Mouse (Mus musculus) embryo, embryonic 10 days (tissue): Measurements from ENCODE around the gene C87436.
A peak's percentile ranks its signal among the peaks of the same experiment; 100 is the strongest.

Source experiments
- DNase-seq: peaks from one replicate; pipeline ENCODE4 v3.0.0-alpha.2; 2015; ENCODE audit warnings: low spot score

C87436 gene

DNA sequence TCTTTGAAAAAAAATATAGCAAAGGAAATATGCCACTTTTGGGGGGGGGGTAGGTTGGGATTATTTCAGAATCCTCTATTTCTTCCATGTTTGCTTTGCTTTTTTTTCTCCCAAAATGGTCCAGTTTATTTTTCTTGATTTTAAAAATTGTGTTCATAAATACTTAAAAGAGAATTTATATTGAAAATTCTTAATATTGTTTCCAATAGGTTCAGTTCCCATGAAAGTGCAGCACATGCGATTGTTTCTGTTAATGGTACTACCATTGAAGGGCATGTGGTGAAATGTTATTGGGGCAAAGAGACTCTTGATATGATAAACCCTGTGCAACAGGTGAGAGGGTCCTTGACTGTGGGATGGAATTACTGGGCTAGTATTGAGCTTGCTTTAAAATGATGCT lies 11.8 kb upstream of the C87436 start, which contains the start of gene Gm44790:
Gm44790 (plus strand) TSS at position 301 of the 400 bp plus-strand sequence.
- DNase-seq: no peak

DNA sequence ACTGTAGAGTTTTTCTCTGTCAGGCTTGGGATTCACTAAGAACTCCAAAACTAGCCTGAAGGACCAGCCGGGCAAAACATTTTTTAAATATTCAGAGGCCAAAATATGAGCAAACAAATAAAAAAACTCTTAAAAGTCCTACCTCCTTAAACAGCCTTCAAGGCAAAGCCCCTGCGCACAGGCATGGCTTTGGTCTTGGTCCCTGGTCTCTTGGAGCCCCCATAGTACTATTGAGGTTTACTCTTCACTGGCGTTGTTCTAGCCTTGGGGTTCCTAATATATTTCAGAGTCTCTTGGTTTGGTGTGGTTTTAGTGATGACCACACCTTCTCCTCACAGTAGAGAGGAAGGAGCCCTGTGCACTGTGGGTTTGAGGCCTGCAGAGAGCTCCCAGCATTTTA lies 6.6 kb upstream of the C87436 start:
- DNase-seq: no peak

DNA sequence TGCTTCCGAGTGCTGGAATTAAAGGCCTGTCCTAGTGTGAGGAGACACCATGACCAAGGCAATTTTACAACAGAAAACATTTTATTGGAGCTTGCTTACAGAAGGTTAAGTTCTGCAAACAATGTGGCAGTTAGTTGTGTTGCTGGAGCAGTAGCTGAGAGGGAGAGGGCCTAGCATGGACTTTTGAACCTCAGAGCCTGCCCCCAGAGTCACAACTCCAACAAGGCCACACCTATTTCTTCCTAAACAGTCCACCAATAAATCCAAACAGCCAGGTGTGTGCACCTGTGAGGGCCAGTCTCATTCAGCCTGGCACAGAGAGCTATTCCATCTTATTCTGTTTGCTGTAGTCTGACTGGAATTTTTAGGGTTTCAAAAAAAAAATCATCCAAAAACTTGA lies 4.5 kb upstream of the C87436 start:
- no peak for DNase-seq

DNA sequence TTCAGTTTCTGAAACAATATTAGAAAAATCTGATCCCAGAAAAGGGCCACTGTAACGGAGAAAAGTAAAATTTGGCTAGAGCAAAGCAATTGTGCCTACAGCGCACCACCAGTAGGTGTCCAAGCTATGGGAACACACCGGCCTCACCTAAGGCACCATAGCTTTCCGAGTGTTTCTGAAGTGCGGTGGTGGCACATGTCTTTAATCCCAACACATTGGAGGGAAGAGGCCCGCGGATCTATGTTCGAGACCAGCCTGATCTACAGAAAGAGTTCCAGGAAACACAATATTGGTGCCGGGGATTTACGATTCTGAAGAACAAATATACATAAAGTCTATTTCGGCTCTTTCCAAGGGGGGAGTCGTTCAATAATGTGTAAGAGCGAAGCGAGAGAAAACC lies 463 bp upstream of the C87436 start:
- peak; percentile 81 for DNase-seq

DNA sequence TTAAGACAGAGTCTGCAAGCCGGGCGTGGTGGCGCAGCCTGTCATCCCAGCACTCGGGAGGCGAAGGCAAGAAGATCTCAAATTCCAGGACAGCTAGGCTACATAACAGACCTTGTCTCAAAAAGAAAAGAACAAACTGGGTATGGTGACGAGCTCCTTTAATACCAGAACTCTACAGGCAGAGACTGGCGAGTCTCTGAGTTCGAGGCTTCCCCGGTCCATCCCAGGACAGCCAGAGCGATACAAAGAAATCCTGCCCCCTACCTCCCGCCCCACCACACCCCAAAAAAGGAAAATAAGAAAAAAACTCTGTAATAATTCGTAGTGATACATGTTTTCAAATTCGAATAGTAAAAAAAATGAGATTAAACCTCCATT lies 934 bp downstream of the C87436 start:
- no peak for DNase-seq

DNA sequence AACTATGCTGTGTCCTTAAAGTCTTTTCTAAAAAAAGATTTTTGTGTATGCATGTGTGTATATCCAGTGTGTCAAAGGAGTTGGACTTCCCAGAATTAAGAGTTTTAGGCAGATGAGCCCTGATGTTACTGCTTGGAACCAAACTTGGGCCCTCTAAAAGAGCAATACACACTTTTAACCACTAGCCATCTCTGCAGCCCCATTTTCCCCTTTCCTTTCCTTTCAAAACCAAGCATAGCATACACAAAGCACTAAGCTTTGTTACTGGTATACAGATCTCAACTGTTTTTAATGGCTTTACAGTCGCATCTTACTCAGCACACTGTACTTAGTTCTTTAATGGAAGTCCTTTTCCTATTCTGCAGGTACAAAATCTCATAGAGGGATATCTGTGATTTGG lies 1.4 kb downstream of the C87436 start:
- no peak for DNase-seq

DNA sequence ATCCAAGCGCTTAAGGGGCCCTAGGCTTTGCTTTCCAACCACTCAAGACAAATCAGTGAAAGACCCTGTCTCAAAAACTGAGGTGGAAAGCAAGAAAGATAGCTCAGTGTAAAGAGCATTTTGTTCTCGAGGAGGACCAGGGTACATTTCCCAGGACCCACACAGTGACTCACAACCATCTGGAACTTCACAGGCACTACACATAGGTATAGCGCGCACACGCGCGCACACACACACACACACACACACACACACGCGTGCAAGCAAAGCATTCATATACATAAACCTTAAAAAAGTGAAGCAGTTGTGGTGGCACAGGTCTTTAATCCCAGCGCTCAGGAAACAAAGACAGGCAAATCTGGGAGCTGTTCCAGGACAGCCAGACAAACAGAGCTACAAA lies 3.4 kb downstream of the C87436 start:
- no peak for DNase-seq

DNA sequence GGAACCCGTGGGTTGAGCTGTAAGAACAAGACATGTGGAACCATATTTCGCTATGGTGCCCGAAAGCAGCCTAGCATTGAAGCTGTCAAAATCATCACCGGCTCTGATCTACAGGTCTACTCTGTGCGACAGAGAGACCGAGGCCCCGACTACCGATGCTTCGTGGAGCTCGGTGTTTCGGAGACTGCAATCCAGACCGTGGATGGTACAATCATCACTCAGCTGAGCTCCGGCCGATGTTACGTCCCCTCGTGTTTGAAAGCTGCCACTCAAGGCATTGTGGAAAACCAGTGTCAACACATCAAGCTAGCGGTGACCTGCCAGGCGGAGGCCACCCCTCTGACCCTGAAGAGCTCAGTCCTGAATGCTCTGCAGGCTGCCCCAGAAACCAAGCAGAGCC lies 7.4 kb downstream of the C87436 start:
- no peak for DNase-seq

DNA sequence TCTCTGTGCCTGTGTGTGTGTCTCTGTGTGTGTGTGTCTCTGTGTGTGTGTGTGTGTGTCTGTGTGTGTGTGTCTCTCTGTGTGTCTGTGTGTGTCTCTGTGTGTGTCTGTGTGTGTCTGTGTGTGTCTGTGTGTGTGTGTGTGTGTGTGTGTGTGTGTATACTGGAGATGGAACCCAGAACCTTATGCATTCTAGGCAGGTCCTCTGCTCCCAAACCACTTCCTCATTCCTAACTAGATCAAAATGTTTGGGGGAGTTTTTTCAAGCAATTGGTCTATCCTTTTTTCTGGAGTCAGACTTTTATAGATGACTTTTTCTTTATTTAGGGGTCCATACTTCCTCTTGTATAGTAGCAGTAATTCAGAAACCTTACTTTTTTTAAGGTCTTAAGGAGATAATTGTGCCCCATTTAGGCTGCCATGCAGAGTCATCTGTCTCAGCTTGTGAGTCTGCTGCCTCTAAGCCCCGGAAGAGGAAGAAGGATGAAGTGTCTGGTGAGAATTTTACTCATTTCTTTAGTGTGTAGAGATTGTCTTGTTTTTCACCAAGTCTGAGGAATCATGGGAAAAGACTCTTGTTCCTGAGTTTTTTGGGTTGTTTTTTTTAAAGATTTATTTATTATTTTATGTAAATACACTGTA lies 8.9 kb downstream of the C87436 start:
- no peak for DNase-seq

DNA sequence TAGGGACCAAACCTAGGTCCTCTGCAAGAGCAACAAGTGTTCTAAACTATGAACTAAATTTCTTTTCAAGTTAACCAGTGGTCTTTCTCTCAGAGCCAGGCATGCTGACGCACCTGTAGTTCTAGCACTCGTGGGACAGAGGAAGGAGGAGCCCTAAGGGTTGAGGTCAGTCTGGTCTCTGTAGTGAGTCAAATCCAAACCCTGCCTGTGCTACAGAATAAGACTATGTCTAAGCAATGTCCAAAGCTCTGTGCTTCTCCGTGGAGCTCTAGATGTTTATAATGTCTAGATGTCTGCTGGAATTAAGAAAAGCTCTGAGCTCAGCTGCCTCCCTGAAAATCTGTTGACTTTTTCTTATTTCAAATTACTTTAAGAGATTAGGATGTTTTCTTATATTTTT lies 18.6 kb downstream of the C87436 start:
- no peak for DNase-seq

DNA sequence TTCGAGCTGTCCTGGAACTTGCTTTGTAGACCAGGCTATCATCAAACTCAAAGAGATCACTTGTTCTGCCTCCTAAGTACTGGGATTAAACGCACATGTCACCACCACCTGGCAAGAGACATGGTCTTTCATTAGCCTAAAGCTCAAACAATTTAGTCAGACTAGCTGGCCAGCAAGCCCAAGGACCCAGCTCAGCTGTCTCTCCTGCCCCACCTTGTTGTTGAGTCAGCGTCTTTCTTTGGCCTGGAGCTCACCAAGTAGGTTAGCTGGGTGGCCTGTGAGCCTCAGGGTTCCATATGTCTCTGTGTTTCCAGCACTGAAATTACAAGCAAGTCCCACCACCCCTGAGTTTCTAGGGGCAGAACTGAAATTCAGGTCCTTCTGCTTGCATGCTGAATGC lies 24.9 kb downstream of the C87436 start:
- no peak for DNase-seq

DNA sequence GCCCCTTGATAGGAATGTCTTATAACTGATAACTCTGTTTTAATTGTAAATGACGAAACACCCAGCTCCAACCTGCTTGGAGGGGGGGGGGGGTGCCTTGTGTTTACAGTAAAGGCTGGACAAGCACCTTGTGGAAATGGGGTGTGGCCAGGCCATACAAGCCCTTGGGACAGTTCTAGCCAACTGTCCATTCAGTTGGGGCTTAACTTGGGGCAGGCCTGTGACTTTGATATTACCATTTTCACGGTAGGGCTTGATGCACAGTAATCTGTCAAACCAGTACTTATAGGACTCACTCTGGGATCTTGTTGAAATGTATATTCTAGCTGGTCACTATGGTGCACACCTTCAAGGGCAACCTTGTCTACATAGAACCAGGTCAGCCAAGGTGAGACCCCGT lies 33.1 kb downstream of the C87436 start:
- no peak for DNase-seq

DNA sequence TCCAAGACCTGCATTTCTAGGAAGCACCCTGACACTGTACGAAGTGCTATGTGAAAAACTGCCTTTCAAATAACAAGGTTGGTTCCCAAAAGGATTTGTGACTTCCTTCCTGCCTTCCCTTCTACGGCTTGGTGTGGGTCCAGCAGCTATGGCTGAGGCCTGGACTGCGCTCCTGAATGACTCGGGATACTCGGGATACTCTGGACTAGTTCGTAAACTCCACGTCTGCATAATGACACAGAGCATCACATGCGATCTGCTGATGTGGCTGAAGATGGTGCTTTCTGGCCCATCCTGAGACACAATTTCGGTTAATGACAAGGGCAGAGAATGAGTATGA lies 33.6 kb downstream of the C87436 start:
- DNase-seq: no peak

DNA sequence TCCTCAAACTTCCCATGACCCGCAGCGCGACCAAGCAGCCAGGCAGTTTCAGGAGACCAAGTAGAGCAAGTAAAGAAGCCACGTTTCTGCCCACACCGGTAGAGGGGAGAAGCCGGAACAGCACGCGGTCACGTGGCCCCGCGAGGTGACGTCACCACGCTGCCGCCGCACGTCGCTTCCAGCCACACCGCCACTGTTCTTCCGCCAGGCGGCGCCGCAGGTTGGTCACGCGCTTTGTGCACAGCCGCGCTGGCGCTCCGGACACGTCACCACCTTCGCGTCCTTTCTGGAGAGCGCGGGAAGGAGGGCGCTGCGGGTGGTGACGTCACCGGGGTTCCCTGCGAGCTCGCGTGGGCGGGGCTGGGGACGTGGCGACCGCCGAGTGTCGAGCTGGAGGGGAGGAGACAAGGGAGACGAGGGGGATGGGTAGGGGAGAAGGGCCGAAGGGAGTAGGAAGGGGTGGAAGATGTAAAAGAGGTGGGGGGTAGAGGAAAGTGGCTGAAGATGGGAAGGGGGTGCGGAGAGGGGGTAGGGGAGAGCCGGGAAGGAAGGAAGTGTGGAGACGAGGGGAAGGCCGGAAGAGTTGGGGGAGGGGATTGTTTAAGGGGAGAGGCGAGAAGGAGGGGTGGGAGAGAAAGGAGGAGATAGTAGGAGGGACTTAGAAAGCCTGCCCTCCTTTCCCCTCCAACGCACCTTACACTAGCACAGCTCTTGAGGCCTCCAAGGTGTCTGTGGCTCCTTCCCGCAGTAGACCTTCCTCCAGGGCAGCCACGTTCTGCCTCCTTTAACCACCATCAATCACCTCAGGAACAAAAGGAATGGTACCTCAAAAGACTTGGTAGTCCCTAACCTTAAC lies 34.2 kb downstream of the C87436 start:
- peak; percentile 100 for DNase-seq

DNA sequence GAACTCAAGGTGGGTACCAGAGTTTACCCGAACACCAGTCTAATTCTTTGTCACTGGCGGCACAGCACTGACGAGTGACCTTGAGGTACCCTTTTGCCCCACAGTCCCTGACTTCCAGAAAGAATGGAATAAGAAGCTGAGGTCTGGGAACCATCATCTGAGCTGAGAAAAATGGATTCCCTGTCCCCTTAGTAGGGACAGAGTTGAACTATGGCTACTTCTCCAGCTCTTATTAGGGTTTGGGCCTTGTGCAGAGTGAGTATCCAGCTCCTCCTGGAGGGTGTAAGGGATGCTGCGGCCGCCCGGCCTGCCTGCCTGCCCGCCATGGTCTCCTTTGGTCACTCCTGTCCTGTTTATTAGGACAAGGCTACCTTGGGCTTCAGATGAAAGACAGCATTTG lies 34.9 kb downstream of the C87436 start:
- peak; percentile 36 for DNase-seq

DNA sequence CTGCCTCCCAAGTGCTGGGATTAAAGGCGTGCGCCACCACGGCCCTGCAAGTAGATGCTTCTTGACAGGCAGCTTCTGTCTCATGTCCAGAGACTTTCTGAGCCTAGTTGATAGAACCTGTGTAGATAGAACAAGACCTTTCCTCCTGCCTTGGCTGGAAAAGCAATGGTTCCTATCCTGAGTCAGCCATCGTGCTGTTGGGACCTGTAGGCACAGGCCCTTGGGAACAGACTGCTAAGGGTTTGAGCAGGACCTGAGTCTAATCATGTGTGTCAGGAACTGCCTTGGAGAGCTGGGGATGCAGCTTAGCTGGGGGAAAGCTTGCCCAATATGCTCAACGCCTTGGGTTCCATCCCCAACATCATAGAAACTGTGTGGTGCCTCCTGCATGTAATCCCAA lies 35.9 kb downstream of the C87436 start:
- DNase-seq: no peak

DNA sequence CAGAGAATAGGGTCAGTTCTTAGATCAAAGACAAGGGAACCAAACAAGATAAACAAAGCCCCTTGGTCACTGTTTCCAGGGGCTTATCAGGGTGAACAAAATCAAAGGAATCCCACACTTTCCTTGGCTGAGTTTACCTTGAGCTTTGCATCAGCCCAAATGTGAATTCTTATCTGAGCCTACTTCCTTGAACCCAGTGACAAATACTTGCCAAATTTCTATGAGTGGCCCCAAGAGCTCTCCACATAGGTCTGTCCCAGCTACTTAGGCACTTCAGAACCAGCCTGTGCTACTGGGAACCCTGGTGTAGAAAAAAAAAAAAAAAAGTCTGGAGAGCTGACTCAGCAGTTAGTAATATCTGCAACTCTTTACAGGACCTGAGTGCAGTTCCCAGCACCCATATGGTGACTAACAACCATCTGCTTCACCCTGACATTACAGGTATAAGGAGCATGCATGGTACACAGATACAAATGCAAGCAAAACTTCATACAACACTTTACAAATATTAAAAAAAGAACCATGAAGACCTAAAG lies 36.5 kb downstream of the C87436 start:
- no peak for DNase-seq

DNA sequence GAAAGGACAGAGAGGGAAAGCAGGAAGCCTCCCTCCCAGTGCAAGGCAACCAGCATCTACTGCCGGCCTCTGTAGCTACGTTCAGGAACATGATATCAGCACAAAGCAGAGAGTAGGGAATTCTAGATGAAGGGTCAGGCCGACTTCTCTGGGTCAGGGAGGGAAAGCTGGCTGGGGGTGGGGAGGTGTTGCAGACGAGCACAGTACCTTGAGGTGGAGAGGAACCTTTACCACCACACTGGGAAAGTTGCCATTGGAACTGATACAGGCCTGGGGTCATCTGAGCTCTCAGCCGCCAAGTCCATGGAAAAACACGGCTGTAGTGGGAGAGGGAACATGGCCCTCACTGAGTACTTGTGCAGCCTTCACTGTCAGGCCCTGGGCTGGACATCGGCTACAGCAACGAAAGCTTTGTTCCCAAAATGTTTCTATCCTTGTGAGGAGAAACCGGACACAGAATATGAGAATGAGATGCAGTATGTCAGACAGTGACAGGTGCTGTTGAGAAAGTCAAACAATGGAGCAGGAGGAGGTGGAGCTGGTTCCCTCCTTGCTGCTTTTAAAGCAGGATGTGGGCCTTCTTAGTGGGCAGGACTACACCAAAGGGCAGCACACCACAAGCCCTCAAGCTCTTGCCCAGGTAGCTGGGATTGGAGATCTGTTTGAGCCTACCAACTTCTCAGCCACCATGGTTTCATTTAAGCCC lies 37.4 kb downstream of the C87436 start:
- no peak for DNase-seq

DNA sequence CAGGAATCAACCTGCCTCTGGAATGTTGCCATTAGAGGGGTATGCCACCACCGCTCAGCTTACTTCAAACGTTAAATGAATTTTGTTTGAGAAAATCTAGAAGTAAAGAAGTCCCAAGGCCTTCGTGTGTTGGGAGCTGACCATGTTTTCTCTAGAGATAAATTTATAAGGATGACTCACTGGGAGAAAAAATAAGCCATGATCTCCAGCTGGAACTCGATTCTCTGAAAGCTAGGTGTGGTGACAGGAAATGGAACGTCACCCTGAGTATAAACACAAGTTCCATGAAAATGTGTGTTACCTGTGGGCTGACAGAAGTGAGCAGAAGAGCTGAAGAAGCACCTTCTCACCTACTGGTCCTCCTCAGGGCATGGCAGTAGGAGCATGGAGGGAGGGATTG lies 38.8 kb downstream of the C87436 start:
- no peak for DNase-seq

DNA sequence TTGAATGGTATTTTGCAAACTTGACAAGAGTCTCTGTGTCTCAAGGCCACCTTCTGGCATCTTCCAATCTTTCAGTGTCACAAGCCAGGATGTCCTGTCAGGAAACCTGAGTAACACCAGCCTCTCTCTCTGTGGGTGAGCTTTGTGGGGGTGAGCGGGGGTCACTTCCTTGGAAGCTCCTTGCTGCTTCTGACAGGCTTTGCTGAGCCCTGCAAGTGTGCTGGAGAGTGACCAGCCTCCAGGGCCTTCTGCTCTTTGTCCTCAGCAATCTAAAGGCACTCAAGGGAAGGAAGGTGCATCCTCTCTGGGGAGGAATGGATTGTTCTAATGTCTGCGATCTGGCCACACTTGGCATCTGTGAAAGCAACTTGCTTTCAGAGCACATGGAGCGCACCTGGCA lies 41.1 kb downstream of the C87436 start:
- peak; percentile 29 for DNase-seq

DNA sequence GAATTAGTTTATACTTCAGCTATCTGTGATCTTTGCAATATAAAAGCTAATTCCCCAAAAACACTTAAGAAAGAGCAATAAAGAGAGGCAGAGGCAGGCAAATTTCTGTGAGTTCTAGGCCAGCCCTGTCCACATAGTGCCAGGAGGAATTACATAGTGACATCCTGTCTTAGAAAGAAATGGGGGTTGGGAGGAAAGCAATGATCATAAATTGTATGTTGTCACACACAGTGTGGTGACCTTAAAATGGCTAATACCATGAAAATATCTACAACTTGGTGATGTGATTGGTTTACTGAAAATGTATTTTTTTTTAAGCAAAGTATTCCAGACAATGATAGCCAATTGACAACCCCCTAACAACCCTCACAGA lies 41.6 kb downstream of the C87436 start:
- no peak for DNase-seq

DNA sequence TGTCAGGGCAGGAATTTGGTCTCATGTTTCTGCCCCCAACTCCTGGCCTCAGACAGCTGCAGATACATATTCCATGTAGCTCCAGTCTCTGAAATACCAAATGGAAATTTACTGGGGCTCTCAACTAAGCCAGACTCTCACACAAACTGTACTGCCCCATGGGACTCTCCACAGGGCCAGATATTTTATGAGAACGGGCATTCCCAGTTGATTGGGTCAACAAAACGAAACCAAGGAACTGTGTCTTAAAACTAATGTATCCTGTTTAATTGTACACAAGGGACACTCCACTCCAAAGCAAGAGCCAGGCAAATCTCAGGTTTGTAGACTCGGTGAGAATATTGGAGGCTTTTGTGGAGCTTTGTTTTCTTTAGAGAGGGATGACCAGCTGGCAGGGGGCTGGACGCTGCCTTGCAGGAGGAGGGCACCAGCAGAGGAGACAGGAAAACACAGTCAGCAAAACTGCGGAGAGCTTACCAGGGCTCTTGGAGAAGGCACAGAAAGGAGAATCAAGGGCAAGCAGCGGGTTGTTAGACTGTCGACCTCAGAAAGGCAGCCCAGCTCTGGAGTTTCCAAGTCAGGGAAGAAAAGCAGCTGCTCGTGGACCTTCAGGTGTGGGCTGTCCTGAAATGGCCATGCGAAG lies 42.1 kb downstream of the C87436 start:
- DNase-seq: peak; percentile 42

DNA sequence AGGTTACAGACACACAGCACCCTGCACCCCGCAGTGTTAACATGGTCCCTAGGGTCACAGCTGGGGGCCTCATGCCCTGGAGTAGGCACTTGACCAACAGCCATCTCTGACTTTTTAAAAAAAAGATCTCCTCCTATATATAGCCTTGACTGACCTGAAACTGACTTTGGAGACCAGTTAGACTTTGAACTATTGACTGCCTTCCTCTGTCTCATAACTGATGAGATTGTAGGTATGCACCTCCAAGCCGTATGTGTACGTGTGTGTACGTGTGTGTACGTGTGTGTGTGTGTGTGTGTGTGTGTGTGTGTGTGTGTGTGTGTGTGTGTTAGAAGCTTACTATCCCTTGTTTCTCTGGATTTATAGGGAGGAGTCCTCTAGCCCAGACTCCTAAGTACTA lies 43.7 kb downstream of the C87436 start:
- DNase-seq: no peak
